Mouse (Mus musculus) hindbrain, embryonic 15.5 days (tissue): ENCODE measurements at regions not wholly inside any gene's neighbourhood (a gene's known extent, or its start where the extent isn't known, plus 50 kb on each side); places are given as distances from the start of the nearest gene placed in this dataset.

Source experiments
- ATAC-seq: fragments of 200-750 bp; cut with Nextera tagmentation; 2 replicates; pipeline ENCODE4 v1.8.0; 2017; ENCODE audit warnings: low read depth, moderate number of reproducible peaks, moderate TSS enrichment; ENCODE audit not compliant: low FRiP score
- H3K27ac ChIP-seq: fragments of 300-500 bp; sonication (generic); replicated peaks from 2 replicates; pipeline ENCODE4 v1.5.1; 2015; ENCODE audit warnings: mild to moderate bottlenecking, inconsistent platforms
- H3K27me3 ChIP-seq: fragments of 300-500 bp; sonication (generic); 2 replicates; pipeline ENCODE4 v1.6.1; 2015; ENCODE audit warnings: control low read depth, inconsistent platforms
- H3K36me3 ChIP-seq: fragments of 300-500 bp; sonication (generic); 2 replicates; pipeline ENCODE4 v1.6.1; 2015; ENCODE audit warnings: control low read depth, inconsistent platforms
- H3K4me1 ChIP-seq: fragments of 300-500 bp; sonication (generic); replicated peaks from 2 replicates; pipeline ENCODE4 v1.6.1; 2015; ENCODE audit warnings: control low read depth, inconsistent platforms
- H3K4me2 ChIP-seq: fragments of 300-500 bp; sonication (generic); 2 replicates; pipeline ENCODE4 v1.6.1; 2015; ENCODE audit warnings: moderate library complexity, mild to moderate bottlenecking, inconsistent platforms
- H3K4me3 ChIP-seq: fragments of 300-500 bp; sonication (generic); 2 replicates; pipeline ENCODE4 v1.5.1; 2015; ENCODE audit warnings: mild to moderate bottlenecking, inconsistent platforms
- H3K9ac ChIP-seq: fragments of 300-500 bp; sonication (generic); 2 replicates; pipeline ENCODE4 v1.6.1; 2015; ENCODE audit warnings: inconsistent platforms
- H3K9me3 ChIP-seq: fragments of 300-500 bp; sonication (generic); 2 replicates; pipeline ENCODE4 v1.6.1; 2016; ENCODE audit warnings: control low read depth, inconsistent platforms
- WGBS: fragments of 180-500 bp; shearing (Covaris S2); methylation state at CpG from one replicate; pipeline ENCODE4 v1.1.7; 2015; 5-methylcytosine and 5-hydroxymethylcytosine counted together

DNA sequence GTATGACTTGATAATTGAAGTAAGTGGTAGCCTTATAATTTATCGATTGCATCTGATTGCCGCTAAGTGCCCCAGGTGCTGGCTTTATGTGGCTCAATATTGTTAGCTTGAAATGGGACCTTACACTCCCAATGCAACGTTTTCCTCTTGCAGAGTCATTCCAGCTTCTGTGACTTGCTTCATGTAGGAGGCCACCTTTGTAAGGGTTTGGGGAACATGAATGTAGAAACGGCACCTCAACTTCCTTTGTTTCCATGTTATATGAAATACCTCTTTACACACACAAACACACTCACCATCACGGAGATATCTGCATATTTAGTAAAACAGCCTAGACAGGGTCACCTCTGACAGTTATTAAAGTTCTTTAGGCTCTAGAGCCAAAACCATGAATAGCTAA, 59.4 kb upstream of the Cep78 start:
- no peak overlapping the region for H3K27ac ChIP-seq
- no peak for ATAC-seq
- no peaks in the 10 kb centered on the region for H3K9me3 ChIP-seq
- 80% methylated on average over 5 of the region's 5 CpGs for WGBS
- no peak overlapping the region for H3K9ac ChIP-seq
- H3K4me3 ChIP-seq: no peak overlapping the region
- no peaks in the 10 kb centered on the region for H3K27me3 ChIP-seq
- no peaks in the 10 kb centered on the region for H3K4me1 ChIP-seq
- H3K36me3 ChIP-seq: no peaks in the 10 kb centered on the region
- no peak overlapping the region for H3K4me2 ChIP-seq

DNA sequence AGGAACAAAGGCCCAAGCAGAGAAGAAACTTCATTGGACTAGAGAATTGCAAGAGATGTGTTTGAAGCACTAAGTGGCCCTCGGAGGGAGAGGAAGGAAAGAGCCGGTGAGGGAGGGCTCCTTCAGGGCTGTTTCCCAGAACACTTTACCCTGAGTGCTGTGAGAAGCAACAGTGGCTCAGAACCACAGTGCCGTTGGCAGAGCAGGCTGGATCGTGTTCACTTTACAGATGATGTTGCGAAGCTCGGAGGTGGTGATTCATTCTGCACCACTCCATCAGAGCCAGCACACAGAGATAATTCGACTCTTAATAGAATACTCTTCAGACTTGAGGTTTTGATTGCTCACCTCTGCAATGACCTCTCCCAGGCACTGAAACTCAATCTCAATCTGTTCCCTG, 58.2 kb upstream of the Cep78 start:
- H3K4me3 ChIP-seq: no peak overlapping the region
- H3K9me3 ChIP-seq: no peaks in the 10 kb centered on the region
- no peaks in the 10 kb centered on the region for H3K4me1 ChIP-seq
- no peaks in the 10 kb centered on the region for H3K36me3 ChIP-seq
- H3K9ac ChIP-seq: no peak overlapping the region
- no peak for ATAC-seq
- H3K27me3 ChIP-seq: no peaks in the 10 kb centered on the region
- WGBS: 89% methylated on average over 7 of the region's 7 CpGs
- no peak overlapping the region for H3K27ac ChIP-seq
- H3K4me2 ChIP-seq: no peak overlapping the region

DNA sequence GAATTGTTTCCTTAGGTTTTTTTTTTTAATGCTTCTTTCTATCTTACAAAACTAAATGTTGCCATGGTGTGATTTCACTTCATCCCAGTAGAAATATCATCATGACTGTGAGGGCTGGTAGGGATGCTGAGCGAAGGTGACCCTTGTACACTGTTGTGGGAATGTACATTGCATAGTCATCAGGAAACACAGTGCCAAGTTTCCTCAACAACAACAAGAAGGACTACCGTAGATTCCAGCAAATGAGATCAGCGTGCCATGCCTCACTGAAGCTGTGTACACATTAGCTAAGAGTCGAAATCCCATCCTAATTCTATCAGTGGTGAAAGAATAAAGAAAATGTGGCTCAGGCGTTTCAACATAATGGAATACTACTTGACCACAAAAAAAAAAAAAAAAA, 57.1 kb upstream of the Cep78 start:
- Histone ChIP-seq H3K9me3 (no peaks in the 10 kb centered on the region), H3K27ac (no peak overlapping the region), H3K4me1 (no peaks in the 10 kb centered on the region), H3K36me3 (no peaks in the 10 kb centered on the region), H3K4me2 (no peak overlapping the region), H3K27me3 (no peaks in the 10 kb centered on the region), H3K9ac (no peak overlapping the region), H3K4me3 (no peak overlapping the region)
- WGBS: 82% methylated on average over 5 of the region's 5 CpGs
- no peak for ATAC-seq

DNA sequence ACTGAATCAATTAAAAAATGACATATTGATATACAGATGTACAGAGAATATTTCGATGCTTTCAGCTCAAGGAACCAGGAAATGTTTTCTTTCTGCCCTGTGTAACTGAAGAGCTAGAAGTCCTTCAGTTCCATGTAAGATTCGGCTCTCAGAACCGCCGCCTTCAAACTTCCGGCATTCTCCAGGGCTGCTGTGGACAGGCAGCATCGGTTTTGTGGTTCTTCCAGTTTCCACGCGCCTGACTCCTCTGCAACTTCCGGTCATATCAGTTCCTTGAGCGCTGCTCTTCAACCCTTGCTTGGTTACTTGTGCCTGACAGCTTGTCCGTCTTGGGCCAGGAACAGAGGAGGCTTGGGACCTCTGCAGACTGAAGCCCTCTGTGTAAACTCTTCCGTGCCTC, 53.0 kb upstream of the Cep78 start:
- Histone ChIP-seq H3K4me1 (no peaks in the 10 kb centered on the region), H3K4me3 (no peak overlapping the region), H3K36me3 (no peaks in the 10 kb centered on the region), H3K27me3 (no peaks in the 10 kb centered on the region), H3K4me2 (no peak overlapping the region), H3K9me3 (no peaks in the 10 kb centered on the region), H3K27ac (no peak overlapping the region), H3K9ac (no peak overlapping the region)
- ATAC-seq: no peak
- 90% methylated on average over 12 of the region's 12 CpGs for WGBS
